Mouse (Mus musculus) heart, postnatal 4 days (tissue): ENCODE results near the gene Cpn2. TPM values are rescaled to one million over a fixed set of nuclear protein-coding genes. Genes with fewer than 3 reads are reported as not detected.

ENCODE experiments used
- DNase-seq: peaks from one replicate; pipeline ENCODE4 v3.0.0; 2021
- total RNA-seq, 2 experiments: library from RNA; stranded (reverse); gene quantifications; 2 replicates each; pipeline ENCODE4 v1.2.3; 2021

Gene Cpn2
- total RNA-seq, 2 experiments from 2014 or later: not detected

DNA sequence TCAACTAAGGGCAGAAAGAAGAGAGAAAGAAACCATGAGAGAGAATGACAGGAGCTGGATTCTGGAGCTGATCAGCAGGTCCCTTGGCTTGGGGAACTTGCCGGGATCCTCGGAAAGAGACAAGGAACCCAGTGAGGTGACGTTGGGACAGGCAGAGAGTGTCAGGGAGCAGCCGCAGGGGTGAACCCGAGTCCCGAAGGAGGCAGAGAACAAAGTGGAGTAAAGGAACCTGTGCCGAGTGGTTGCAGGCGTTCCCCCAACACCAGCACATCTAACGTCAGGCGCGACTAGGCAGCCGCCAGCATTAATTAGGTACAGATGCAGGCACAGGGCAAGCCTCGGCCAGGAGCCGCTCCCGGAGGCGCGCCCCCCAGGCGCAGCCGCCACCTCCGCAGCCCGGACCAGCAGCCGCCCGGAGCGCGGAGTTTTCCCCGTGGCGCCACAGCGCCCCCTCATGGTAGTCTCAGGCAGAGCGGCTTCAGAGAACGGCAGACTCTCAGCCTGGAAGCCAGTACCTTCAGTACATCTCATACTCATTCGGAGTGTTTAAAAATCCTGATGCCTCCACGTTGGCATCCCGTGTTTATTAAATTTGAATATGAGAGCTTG is 31.1 kb downstream of the Cpn2 start:
- peak; percentile 93 for DNase-seq

DNA sequence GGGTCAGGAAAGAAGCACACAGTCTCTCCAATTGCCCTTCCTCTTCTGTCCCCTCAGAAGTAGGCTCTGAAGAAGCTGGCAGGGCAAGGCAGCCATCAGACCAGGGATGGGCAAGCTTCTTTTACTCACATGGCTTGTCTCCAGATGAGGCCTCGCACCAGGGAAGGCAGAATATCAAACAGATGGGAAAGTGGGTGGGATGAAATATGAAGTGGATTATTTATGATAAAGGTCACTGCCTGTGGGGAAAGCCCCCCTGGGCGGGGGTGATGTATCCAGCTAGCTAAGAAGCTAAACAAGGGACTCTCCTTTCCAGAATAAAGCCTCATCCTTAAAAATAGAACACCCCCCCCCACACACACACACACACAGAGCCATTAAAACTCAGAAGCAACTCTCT is 31.7 kb downstream of the Cpn2 start:
- DNase-seq: no peak

DNA sequence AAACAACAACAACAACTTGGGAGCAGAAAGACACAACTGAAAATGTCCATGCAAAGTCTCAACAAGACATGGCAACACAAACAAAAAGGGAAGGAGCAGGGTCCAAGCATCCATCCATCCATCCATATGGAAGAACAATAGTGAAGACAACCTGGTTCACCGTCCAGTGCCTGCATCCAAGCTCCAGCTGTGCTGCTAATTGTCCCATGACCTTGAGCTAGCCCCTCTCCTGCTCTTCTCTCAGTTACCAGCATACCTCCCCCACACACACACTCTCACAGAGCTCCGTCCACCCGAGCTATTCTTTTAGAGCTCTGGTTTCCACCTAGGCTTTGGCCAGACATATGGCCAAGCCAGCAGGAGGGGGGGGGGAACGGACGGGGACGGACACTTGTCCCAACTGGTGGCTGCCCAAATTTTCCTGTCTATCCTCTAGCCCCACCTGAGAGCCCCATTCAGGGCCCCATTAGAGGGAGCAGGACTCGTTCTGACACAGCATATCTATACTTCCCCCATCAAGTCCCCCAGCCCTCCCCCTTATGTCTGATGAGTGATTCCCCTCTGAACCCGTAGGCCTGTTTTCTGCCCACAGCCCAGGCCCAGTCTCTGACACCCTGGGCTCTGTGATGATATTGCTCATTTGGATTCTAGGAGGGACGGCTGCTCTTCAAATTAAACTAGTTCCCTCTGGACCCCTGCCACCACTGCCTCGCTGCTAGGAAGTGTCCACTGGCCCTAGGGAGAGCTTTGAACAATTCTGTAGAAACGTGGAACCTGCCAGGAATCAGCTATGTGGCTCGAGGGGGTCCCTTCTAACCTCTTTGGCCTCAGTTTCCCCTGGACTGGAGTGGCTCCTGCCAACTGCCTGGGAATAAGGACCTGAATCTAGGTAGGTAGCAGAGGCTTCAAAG is 32.4 kb downstream of the Cpn2 start:
- peak; percentile 28 for DNase-seq

DNA sequence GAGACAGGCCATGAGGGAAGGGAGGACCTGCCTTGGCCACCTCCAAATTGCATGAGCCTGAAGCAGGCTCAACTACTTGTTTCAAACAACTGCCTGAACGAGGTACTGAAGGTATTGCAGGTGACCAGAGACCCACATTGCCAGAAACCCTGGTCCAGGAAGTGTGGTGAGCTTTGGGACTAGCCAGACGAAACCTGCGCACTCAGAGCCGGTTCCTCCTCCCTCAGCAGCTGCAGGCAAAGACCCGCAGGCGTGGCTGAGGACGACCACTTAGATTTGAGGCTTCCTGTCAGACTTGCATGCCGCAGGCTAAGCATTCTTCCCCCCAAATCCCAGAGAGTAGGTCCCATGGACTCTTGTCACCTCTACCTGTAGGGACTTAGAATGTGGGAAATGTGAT is 33.2 kb downstream of the Cpn2 start:
- no peak for DNase-seq

DNA sequence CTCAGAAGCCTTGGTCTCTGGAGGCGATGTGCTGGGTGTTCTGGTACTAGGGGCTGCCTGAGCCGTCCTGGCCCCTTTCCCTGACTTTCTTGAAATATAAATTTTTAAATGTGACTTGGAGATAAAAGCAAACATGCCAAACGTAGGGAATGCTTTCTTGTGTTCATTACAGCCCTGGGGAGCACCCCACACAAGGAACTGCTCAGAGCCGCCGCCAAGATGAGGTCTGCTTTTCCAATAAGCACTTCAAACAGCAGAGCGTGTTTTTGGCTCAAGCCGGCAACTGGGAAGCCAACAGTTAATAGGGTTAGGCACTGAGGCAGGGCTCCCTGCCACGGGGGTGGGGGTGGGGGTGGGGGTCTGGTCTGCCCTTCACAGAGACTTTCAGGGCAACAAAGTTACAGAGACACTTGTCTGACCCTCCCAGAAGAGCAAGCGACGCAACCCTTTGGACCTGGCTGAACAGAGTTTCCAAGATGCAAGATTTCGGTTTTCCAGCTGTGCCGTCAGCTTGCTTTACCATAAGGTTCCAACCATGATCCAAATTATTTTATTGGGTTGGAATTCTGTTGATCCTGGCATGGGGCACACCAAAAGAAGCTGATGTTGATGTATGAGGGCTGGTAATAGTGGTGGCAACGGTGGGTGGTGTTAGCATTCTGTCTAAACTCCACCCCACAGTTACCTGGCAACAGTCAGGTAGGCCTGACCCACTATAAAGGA is 35.3 kb downstream of the Cpn2 start:
- peak; percentile 16 for DNase-seq

DNA sequence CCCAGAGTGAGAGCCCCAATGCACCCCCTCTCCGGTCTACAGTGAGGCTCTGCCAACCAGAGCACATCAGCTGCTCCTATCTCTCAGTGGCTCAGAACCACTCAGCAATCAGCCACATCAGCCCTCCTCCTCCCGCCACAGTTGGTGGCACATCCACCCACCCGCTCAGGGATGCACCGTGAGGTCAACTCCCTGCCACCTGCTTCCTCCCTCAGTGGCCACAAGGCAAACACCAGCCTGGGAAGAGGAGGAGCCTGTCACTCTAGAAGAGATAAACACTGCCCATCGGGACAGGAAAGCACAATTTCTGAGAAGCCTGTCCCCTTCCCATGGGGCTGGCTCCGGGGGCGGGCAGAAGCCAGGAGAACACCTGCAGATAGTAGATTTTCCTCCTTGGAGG is 39.9 kb downstream of the Cpn2 start:
- no peak for DNase-seq

DNA sequence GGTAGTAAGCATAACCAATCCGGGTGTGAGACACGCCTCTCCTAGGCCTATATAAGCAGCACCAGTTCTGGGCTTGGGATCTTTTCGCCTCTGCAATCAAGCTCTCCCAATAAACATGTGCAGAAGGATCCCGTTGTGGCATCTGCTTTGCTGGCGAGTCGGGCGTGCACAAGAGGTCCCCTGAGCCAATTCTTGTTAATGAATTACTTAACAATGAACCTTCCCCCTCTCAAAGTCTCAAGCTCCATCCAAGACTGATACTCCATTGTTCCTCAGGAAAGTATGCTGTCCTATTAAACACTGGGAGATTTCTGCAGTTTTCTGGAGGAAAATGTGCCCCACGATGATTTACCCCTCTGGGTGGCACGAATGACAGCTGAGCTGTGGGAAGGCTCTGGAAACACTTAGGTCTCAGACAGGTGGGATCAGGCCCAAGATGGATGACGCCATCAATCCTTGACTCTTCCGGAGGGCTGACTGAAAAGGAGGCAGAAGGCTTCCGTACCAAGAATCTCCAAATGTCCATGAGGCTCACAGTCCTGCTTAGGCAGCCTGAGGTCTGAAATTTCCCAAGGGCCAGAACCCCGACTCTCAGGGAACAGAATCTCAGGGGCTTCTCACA is 46.0 kb downstream of the Cpn2 start:
- DNase-seq: no peak

DNA sequence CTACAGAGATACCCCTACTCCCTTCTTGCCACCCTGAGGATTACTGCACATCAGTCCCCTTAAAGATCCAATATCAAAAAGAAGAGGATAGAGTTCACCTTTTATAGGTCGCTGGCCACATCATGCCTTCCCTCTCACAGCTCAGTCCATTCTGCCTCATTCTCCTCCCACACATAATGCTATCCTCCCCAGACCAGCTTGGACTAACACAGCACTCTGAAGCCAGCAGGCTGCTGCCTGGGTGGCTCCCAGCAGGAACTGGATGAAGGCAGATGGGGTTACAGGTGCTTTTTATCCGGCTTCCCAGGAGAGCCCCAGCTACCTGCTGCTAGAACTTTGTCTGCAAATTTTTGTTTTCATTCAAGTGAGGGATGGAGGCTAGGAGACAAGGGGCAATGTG is 51.5 kb downstream of the Cpn2 start:
- no peak for DNase-seq

DNA sequence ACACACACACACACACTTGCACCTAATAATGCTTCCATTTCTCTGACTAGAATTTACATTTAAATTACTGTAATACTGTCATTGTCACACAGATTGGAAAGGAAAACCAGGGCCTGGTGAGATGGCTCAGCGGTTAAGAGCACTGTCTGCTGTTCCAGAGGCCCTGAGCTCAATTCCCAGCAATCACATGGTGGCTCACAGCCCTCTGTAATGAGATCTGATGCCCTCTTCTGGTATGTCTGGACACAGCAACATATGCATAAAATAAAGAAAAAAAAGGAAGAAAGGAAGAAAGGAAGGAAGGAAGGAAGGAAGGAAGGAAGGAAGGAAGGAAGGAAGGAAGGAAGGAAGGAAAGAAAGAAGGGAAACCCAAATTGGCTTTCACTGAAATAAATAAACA is 53.7 kb downstream of the Cpn2 start:
- no peak for DNase-seq

DNA sequence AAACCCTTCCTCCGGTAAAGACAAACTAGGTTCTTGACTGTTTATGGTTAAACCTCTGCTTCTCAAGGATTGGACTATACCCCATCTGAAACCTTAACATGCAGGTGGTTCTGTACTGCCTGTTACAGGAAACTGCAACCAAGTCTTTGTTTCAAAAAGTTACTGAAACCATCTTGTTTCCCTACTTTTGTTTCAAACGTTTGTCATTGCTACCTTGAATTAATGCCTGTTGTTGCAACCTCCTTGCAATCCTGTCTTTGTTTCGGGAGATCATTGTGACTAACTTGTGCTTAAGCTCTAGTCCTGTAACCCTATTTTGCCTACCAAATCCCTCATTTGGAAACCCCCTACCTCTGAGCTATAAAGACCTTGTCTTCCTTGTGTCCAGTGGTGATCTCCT is 55.3 kb downstream of the Cpn2 start:
- no peak for DNase-seq

DNA sequence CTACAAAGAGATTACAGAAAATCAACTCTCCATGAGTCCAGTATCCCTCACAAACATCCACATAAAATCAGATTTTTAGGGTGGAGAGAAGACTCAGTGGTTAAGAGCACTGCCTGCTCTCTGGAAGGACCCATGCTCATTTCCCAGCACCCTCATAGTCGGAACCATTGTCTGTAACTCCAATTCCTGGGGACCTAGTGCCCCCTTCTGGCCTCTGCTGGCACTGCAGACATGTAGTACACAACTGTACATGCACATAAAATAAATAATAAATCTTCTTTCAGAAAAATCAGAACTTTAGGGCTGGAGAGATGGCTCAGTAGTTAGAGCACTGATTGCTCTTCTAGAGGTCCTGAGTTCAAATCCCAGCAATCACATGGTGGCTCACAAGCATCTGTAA is 58.0 kb downstream of the Cpn2 start:
- no peak for DNase-seq

DNA sequence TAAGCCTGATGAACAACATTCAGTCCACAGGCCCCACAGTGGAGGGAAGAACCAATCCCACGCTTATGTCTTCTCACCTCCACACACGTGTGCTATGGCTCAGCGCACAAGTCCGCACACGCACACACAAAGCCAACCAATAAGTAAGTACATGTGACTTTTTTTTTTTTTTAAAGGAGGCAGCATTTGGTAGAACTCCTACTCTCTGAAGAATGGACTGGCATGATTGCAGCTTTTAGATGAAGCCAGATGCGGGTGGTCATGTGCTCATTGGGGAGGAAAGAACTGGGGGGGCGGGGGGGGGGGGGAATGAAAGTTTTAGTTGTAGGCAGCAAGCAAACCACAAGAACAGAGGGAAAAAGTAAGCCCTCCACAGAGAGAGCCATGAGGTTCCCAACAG is 59.3 kb downstream of the Cpn2 start:
- DNase-seq: no peak

DNA sequence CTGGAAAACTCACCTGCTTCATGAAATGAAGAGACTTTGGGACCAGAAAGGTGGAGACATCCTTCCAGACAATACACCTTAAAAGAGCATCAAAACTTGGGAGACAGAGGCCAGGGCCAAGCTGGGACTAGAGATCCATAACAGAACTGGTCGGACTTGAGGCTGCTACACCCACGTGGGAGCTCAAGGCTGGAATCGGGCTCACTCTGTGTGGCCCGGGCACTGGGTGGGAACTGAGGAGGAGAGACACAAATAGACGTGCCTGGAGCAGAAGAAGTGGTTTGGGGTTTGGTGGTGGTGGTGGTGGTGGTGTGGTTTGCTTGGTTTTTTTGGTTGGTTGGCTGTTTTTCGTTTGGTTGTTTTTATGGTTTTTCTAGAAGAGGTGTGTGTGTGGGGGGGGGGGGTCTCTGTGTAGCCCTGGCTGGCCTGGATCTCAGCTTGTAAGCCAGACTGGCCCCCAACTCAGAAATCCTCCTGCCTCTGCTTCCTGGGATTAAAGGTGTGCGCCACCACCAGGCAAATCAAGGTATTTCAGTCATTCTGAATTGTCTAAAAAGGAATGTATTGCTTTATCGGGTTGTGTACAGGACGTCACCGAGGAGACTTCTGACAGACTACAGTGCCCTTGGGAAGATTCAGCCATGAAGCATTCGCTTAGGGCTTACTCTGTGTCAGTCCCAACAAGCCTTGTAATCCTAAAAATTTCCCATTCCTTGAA is 60.0 kb downstream of the Cpn2 start:
- DNase-seq: no peak

Other genes with a start within 250 kb of the Cpn2 start
- gene Hes1, start 203.1 kb downstream of the Cpn2 start, total RNA-seq: 10 to 100 TPM; 44.5 to 54.4 TPM
- gene Lrrc15, start 15.8 kb upstream of the Cpn2 start, total RNA-seq: under 1 TPM; 0.70 to 0.76 TPM
- under 1 TPM; 0.12 to 0.38 TPM for gene Gp5, start 43.3 kb upstream of the Cpn2 start, total RNA-seq
- 10 to 100 TPM; 71.0 to 78.3 TPM for gene Atp13a3, start 138.5 kb upstream of the Cpn2 start, total RNA-seq